Mouse (Mus musculus): ENCODE measurements around the gene Tfrc. TPM values are rescaled to one million over a fixed set of nuclear protein-coding genes. Genes with fewer than 3 reads are reported as not detected.
"Not testable (repeated sequence)": the region's sequence is repeated elsewhere in the genome, so short reads cannot be mapped to it uniquely, and the experiment has no call there.

Gene Tfrc
- total RNA-seq, 2 experiments from 2014 or later, result 192 to 211 TPM

DNA sequence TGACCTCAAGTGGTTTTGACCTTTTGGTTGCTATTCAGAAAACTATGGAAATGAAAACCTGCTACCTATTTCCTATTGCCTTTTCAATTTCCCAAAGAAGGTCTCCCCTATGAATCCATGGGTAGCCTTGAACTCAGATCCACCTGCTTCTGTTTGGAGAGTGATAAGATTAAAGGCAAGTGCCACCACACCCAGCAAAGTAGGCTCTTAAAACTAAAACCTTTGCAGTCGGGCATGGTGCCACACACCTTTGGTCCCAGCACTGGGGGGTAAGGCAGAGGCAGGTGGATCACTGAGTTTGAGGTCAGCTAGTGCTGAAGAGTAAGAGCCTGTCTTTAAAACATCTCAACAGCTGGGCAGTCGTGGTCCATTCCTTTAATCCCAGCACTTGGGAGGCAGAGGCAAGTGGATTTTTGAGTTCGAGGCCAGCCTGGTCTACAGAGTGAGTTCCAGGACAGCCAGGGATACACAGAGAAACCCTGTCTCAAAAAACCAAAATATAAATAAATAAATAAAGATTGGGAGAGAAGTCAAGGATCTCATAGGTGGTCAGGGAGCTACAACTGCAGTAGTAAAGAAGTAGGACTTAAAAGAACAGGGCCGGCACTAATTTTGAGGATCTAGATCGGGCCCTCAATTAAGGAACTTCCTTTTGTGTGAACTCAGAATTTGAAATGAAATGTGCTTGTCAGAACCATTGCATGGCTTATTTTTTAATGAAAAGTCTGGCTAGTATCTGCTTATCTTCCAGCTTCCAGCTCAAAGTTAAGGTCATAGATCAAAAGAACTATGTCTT, 1.9 kb downstream of the Tfrc start:
- no peak for DNase-seq

GRCm38 (mm10) chr16:32612052-32612451, 3.3 kb downstream of the Tfrc start:
- no peak for DNase-seq

DNA sequence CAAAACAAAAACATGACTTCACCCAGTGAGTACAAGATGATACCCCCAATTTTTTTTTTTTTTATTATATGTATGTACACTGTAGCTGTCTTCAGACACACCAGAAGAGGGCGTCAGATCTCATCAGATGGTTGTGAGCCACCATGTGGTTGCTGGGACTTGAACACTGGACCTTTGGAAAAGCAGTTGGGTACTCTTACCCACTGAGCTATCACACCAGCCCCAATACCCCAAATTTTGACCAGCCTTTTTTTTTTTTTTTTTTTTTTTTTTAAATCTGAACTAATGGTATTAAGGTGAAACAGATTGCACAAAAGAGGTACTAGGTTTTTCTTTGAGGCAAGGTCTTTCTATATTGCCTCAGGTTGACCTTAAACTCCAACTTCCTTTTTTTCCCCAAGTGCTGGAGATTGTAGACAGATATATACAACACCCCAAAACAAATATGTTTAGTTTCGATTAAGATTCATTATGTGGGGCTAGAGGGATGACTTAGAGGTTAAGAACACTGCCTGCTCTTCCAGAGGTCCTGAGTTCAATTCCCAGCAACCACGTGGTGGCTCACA, 4.6 kb downstream of the Tfrc start:
- DNase-seq, result no peak

DNA sequence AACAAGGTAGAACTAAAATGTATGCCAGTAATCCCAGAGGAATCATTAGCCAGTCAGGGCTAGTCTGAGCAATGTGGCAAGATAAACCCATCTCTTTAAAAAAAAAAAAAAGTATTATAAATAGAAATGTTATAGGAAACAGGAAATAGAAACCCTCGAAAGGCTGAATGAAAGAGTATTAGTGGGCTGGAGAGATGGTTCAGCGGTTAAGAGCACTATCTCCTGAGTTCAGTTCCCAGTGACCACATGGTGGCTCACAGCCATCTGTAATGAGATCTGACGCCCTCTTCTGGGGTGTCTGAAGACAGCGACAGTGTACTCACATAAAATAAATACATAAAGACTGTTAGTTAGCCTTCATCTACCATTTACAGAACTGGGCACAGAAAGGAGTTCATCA, 5.3 kb downstream of the Tfrc start:
- DNase-seq, result no peak

DNA sequence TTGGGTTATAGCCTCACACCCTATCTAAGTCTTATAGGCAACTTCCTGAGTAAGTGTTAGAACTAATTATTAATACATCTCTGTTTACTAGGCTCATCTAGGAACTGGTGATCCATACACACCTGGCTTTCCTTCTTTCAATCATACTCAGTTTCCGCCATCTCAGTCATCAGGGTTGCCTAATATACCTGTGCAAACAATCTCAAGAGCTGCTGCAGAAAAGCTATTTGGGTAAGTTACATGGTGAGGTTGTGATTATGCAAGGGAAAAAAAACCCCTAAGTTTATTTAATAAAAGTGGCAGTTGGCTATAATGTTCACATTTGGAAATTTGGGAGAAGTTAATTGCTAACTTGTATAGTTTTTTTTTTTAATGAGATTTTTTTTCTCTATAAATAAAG, 10.2 kb downstream of the Tfrc start:
- DNase-seq, result no peak

GRCm38 (mm10) chr16:32628140-32628539, 19.4 kb downstream of the Tfrc start:
- DNase-seq, result no peak

- DNase-seq, result no peak
Observed at GRCm38 (mm10) chr16:32632328-32632824, 23.7 kb downstream of the Tfrc start.

- DNase-seq, result no peak
Observed at GRCm38 (mm10) chr16:32633486-32634012, 24.8 kb downstream of the Tfrc start.

- DNase-seq, result no peak
Observed at GRCm38 (mm10) chr16:32634183-32634582, 25.5 kb downstream of the Tfrc start.

- no peak for DNase-seq
Observed at GRCm38 (mm10) chr16:32635314-32635713, 26.6 kb downstream of the Tfrc start.

- DNase-seq, result no peak
Observed at GRCm38 (mm10) chr16:32636331-32636730, 27.6 kb downstream of the Tfrc start.

- DNase-seq, result no peak
Observed at GRCm38 (mm10) chr16:32636871-32637521, 28.3 kb downstream of the Tfrc start.

DNA sequence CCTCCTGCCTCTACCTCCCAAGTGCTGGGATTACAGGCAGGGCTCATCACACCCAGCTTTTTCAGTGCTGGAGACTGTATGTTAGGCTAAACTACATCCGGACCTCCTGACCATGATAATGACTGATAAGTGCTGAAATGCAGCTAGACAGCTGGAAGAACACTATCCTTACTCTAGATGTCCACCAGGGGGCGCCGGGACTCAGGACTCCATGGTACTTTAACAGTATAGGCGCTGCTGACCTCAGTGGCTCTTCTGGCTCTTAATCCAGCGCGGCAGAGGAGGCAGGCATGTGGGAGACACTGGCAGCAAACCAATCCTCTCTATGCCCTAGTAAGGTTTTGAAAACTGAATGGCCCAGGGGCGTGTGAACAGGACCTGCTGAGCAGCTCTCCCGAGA, 29.8 kb downstream of the Tfrc start:
- DNase-seq, result peak; percentile 46

DNA sequence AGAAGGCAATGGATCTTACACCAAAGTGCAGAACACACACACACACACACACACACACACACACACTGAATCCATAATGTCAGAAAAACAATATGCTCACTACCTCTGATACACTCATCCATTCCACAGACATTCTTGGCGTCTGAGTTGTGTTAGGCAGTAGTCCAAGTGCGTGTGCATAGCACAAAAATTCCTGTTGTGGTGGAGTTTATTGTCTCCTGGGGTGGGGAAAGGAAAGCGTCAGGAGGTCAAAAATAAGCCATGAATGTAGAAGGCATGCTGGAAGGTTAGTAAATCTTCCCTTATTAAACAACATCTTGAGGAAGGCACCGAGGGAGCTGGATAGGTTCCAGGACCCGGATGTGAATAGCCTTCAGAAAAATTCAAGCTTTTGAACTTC, 31.4 kb downstream of the Tfrc start:
- DNase-seq, result no peak

GRCm38 (mm10) chr16:32640683-32641082, 32.0 kb downstream of the Tfrc start:
- not testable (repeated sequence) for DNase-seq

DNA sequence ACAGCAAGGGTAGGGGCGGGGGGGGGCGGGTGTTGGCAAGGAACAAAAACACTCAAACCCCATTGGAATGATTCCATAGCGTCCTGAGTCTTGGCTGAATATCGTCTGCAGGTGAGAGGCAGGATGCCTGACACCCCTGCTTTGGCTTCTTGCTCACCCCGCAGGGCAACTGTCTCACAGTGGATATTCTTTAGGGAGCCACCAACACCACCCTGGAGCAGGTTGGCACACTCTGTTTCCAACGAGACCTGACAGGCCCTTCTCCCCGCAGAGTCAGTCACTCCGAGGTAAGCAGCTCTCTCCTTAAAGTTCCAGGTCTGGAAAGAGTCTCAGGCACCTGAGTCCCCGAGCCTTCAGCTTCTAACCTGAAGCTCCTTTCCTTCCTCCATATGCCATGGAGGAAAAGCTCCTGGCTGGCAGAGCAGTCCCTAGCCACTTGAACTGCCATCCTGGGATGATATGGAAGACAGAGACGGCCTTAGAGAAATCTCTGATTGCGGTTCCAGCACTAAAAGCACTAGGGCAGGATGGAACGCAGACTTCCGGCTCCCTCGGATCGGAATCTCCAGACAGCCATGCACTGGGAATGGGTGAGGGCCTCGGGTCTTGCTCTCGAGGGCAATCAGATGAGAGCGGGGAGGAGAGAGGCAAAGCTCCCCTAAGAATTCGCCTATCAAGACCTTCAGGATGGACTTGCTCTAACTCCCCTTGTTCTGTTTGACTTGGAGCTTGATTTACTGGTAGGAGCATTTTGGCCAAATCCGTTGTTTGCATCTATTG, 32.9 kb downstream of the Tfrc start:
- no peak for DNase-seq

- DNase-seq, result no peak
Observed at GRCm38 (mm10) chr16:32642280-32642679, 33.6 kb downstream of the Tfrc start.

GRCm38 (mm10) chr16:32643661-32644061, 34.9 kb downstream of the Tfrc start, which contains the start of gene Tnk2:
Tnk2 (plus strand) TSS chr16:32643874.
- DNase-seq, result peak; percentile 87

DNA sequence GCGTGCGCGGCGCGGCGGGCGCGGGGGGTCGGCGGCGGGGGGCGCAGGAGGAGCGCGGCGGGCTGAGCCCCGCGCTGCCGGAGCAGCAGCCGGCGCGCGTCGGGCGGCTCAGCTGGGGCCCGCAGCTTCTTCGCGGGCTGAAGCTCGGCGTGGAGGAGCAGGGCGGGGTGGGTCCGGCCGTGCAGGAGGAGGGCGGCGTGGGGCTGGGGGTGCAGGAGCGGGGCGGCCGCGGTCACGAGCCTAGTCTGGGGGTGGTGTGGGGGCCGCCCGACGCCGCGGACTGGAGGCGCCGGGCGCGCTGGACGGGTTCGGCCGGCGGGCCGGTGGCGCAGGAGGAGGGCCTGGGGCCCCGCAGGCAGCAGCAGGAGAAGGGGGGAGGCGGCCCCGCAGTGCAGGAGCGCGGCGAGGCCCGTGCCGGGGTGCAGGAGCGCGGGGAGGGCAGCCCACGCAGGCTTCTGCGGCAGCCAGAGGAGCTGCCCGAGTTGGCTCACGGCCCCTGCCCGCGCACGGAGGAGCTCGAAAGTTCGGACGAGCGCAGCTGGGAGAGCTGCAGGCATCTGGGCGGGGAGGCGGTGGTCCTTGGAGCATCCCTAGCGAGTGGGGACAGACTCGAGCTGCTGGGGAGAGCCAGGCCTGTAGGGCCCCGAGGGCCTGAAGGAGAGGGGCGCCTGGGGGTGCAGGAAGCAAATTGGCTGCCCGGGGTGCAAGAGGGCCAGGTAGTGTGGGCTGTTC, 35.5 kb downstream of the Tfrc start:
- DNase-seq, result peak; percentile 47

GRCm38 (mm10) chr16:32644801-32645170, 36.1 kb downstream of the Tfrc start:
- DNase-seq, result no peak

DNA sequence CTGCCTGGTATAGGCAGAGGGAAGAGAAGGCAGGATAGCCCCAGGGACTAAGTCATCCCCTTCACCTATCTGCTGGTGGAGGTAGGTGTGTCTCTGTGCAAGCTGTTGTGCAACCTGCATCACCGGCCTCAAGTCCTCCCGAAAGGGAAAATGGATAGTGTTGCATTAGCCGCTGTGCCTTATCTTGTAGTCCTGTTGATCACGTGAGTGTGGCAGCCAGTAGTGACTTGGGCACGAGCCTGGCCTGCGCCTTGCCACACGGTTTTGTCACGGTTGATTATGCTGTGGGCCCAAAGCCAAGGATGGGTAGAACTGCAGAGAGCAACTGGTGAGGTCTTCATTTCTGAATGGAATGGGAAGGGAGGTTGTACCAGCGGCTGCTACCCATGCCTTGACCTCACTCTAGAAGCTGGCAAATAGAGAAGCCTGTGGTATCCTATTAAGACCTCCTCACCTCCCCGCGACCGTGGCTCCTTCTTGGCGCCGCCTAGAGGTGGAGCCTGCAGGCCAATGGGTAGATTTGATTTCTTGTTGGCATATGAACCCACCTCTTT, 36.7 kb downstream of the Tfrc start:
- DNase-seq, result peak; percentile 35

Measured in gastrocnemius, postnatal 25 days (tissue).